Mouse (Mus musculus) kidney, adult 2 months (tissue): ENCODE results near the gene AL731706.1. TPM values are rescaled to one million over a fixed set of nuclear protein-coding genes. Genes with fewer than 3 reads are reported as not detected.
"Not testable (repeated sequence)": the region's sequence is repeated elsewhere in the genome, so short reads cannot be mapped to it uniquely, and the experiment has no call there.

ENCODE experiments used
- DNase-seq: peaks from one replicate; pipeline ENCODE4 v3.0.0; 2021
- H3K27ac ChIP-seq: fragments of 200-500 bp; 2 replicates; pipeline ENCODE4 v1.5.1; 2012; ENCODE audit warnings: low read depth, low read length, control low read depth, inconsistent platforms; ENCODE audit not compliant: insufficient read depth
- H3K27me3 ChIP-seq: fragments of 200-500 bp; replicated peaks from 2 replicates; pipeline ENCODE4 v1.6.1; 2012; ENCODE audit warnings: mild to moderate bottlenecking, moderate library complexity, low read length, inconsistent platforms; ENCODE audit not compliant: control insufficient read depth, insufficient read depth
- H3K36me3 ChIP-seq: fragments of 200-500 bp; 2 replicates; pipeline ENCODE4 v1.6.1; 2012; ENCODE audit warnings: mild to moderate bottlenecking, moderate library complexity, low read length, inconsistent platforms; ENCODE audit not compliant: control insufficient read depth, insufficient read depth
- H3K4me1 ChIP-seq: fragments of 200-500 bp; 2 replicates; pipeline ENCODE4 v1.6.1; 2011; ENCODE audit warnings: low read length; ENCODE audit not compliant: control insufficient read depth, insufficient read depth
- H3K4me3 ChIP-seq: fragments of 200-500 bp; 2 replicates; pipeline ENCODE4 v1.5.1; 2011; ENCODE audit warnings: mild to moderate bottlenecking, low read depth, low read length, control low read depth; ENCODE audit not compliant: insufficient read depth
- CTCF ChIP-seq: fragments of 200-500 bp; conservative IDR thresholded peaks from 2 replicates; pipeline ENCODE4 v1.5.1; 2011; ENCODE audit warnings: low read depth, mild to moderate bottlenecking, control low read depth, low read length, moderate library complexity, mixed read lengths; ENCODE audit not compliant: insufficient read depth, insufficient read length
- POLR2A ChIP-seq: fragments of 200-500 bp; IDR thresholded peaks from one replicate; pipeline ENCODE4 v1.6.1; 2011; ENCODE audit warnings: low read depth, low read length, control low read depth
- WGBS: fragments of 180-500 bp; shearing (Covaris S2); methylation state at CpG from one replicate; pipeline ENCODE4 v1.1.7; 2018; 5-methylcytosine and 5-hydroxymethylcytosine counted together
- polyA plus RNA-seq: library from polyadenylated mRNA; depleted of rRNA; stranded (reverse); fragments of >200 nt; gene quantifications from 2 replicates; pipeline ENCODE4 v1.2.3, GENCODE M21; 2012

AL731706.1 gene
- polyA plus RNA-seq, 1 experiment, result 15.3 TPM

GRCm38 (mm10) chr2:136891951-136892371 is 772 bp upstream of the AL731706.1 start:
- peak overlapping the region; percentile 51; the same call in 1 of the 2 replicates for H3K27ac ChIP-seq

DNA sequence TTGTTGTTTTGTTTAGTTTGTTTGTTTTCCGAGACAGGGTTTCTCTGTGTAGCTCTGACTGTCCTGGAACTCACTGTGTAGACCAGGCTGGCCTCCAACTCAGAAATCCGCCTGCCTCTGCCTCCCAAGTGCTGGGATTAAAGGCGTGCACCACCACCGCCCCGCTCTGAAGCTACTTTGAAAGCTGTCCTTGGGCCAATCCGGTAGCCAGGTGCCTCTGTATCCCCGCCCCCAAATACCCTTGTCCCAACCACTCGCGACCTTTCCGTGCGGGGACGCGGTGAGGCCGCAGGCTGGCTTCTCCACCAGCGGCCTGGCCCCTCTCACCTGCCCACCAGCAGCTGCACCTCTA is 497 bp downstream of the AL731706.1 start:
- not testable (repeated sequence) for H3K27me3 ChIP-seq, DNase-seq, H3K36me3 ChIP-seq, H3K4me1 ChIP-seq
- H3K4me3 ChIP-seq, result peak overlapping the region; percentile 99
- H3K27ac ChIP-seq, result peak overlapping the region; percentile 100
- 6% methylated on average over 15 of the region's 15 CpGs for WGBS

More at GRCm38 (mm10) chr2:136891951-136892371, 772 bp upstream of the AL731706.1 start:
- peak; percentile 99 for DNase-seq
- H3K4me1 ChIP-seq, result peaks cover 8% of the 10 kb centered on the region; the same call in 1 of the 2 replicates
- no peak for TF ChIP-seq CTCF
- TF ChIP-seq POLR2A, result peak; percentile 23
- H3K36me3 ChIP-seq, result no peaks in the 10 kb centered on the region
- under 1% methylated on average over 23 of the region's 23 CpGs for WGBS
- H3K4me3 ChIP-seq, result peak overlapping the region; percentile 91
- H3K27me3 ChIP-seq, result no peaks in the 10 kb centered on the region

GRCm38 (mm10) chr2:136886846-136887245 is 4.3 kb downstream of the AL731706.1 start:
- DNase-seq, result peak; percentile 17
- H3K36me3 ChIP-seq, result peaks cover 5% of the 10 kb centered on the region
- H3K4me1 ChIP-seq, result peaks cover 6% of the 10 kb centered on the region; the same call in 1 of the 2 replicates
- H3K27ac ChIP-seq, result no peak overlapping the region
- TF ChIP-seq CTCF (peak; percentile 33), POLR2A (no peak)
- 38% methylated on average over 4 of the region's 4 CpGs for WGBS
- no peaks in the 10 kb centered on the region for H3K27me3 ChIP-seq
- no peak overlapping the region for H3K4me3 ChIP-seq

- Histone ChIP-seq H3K27me3 (no peaks in the 10 kb centered on the region), H3K36me3 (peaks cover 12% of the 10 kb centered on the region), H3K27ac (no peak within 1 kb of the TSS), H3K4me1 (peaks cover 6% of the 10 kb centered on the region; the same call in 1 of the 2 replicates), H3K4me3 (no peak within 1 kb of the TSS)
- TF ChIP-seq POLR2A (no peak), CTCF (no peak)
- WGBS, result 97% methylated on average over 2 of the region's 2 CpGs
- DNase-seq, result no peak
Measured at GRCm38 (mm10) chr2:136885579-136885978, 5.6 kb downstream of the AL731706.1 start, which contains the start of gene AL731706.2. Gene AL731706.2 (minus strand): TSS chr2:136885679.

DNA sequence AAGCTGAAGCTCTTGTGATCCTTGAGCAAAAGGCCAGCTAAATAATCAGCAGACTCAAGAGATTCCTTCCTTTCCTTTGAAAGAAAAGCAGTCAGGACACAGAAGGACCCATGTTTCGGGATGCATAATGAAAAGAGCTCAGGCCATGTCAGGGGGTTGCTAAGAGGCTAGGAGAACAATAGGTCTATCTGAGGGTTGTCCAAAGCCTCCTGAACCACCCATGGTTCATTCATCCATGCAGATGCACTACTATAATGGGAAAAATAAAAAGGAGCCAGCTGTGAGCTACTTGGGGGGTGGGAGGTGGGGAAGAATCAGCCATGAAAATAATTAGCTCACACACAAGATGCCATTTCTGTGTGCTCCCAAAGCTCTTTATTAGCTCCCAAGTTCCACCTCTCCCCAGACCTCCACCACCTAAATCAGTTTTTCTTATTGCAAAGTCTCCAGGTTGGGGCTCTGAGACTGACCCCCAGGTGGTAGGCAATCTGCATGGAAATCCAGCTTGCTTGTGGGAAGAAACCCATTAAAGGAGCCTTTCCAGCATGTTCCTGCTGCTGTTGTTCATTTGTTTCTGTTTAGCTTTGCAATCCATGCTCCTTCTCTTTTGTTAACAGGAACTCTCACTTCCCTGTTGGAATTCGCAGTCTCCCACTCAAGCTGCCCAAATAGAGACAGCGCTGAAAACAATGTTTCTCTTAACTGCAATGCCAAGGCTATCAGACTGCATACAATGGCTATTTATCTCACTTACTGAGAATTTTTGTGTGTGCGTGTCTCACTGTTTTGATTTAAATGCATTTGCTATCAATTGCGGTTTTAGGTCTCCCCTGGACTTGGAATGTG is 36.4 kb downstream of the AL731706.1 start:
- 75% methylated on average over 5 of the region's 5 CpGs for WGBS
- Histone ChIP-seq H3K27me3 (no peaks in the 10 kb centered on the region), H3K4me1 (no peaks in the 10 kb centered on the region), H3K36me3 (no peaks in the 10 kb centered on the region), H3K4me3 (no peak overlapping the region), H3K27ac (no peak overlapping the region)
- no peak for DNase-seq
- TF ChIP-seq POLR2A, result no peak

- no peaks in the 10 kb centered on the region for H3K4me1 ChIP-seq
- DNase-seq, result no peak
- 67% methylated on average over 3 of the region's 3 CpGs for WGBS
- no peak overlapping the region for H3K4me3 ChIP-seq
- no peak for TF ChIP-seq CTCF
- no peaks in the 10 kb centered on the region for H3K36me3 ChIP-seq
- H3K27me3 ChIP-seq, result no peaks in the 10 kb centered on the region; the same call in 1 of the 2 replicates
- no peak overlapping the region for H3K27ac ChIP-seq
Measured at GRCm38 (mm10) chr2:136850366-136850765, 40.8 kb downstream of the AL731706.1 start.

GRCm38 (mm10) chr2:136837994-136838393 is 53.2 kb downstream of the AL731706.1 start:
- DNase-seq, result peak; percentile 3
- TF ChIP-seq POLR2A (no peak), CTCF (no peak)
- Histone ChIP-seq H3K36me3 (no peaks in the 10 kb centered on the region), H3K4me1 (no peaks in the 10 kb centered on the region), H3K27ac (no peak overlapping the region), H3K27me3 (no peaks in the 10 kb centered on the region), H3K4me3 (no peak overlapping the region)
- 30% methylated on average over 1 of the region's 1 CpGs for WGBS
